Mouse (Mus musculus): ENCODE results near the gene Triobp. TPM values are rescaled to one million over a fixed set of nuclear protein-coding genes. Genes with fewer than 3 reads are reported as not detected.

Gene Triobp
- polyA plus RNA-seq, 1 experiment from 2014 or later = 35.4 TPM

GRCm38 (mm10) chr15:78930192-78930706, 17.3 kb upstream of the Triobp start:
- Histone ChIP-seq H3K9me3 (ENCODE audit: control insufficient read depth, low read length) (no peaks in the 10 kb centered on the region), H3K4me2 (ENCODE audit: low read depth, low read length) (no peak overlapping the region)

GRCm38 (mm10) chr15:78930801-78931426, 16.6 kb upstream of the Triobp start:
- Histone ChIP-seq H3K9ac (replicated peaks; ENCODE audit: low read depth, low read length) (no peak overlapping the region), H3K4me1 (ENCODE audit: control insufficient read depth, insufficient read depth, low read length) (peaks cover 11% of the 10 kb centered on the region), H3K27ac (ENCODE audit: low read depth, low read length) (no peak overlapping the region), H3K4me2 (ENCODE audit: low read depth, low read length) (no peak overlapping the region), H3K9me3 (ENCODE audit: control insufficient read depth, low read length) (no peaks in the 10 kb centered on the region), H3K27me3 (ENCODE audit: control insufficient read depth, insufficient read depth, low read length) (no peaks in the 10 kb centered on the region), H3K36me3 (ENCODE audit: control insufficient read depth, insufficient read depth, low read length) (no peaks in the 10 kb centered on the region), H3K4me3 (ENCODE audit: low read depth, low read length) (no peak overlapping the region)
- 92% methylated on average over 7 of the region's 7 CpGs for WGBS
- no peak for ATAC-seq (ENCODE audit: low read depth)

More at GRCm38 (mm10) chr15:78930192-78930706, 17.3 kb upstream of the Triobp start:
- no peak overlapping the region for H3K27ac ChIP-seq (ENCODE audit: low read depth, low read length)
- no peak overlapping the region for H3K4me3 ChIP-seq (ENCODE audit: low read depth, low read length)
- WGBS = 93% methylated on average over 6 of the region's 6 CpGs
- no peak overlapping the region for H3K9ac ChIP-seq (replicated peaks; ENCODE audit: low read depth, low read length)
- no peaks in the 10 kb centered on the region for H3K27me3 ChIP-seq (ENCODE audit: control insufficient read depth, insufficient read depth, low read length)
- peaks cover 8% of the 10 kb centered on the region; the same call in 1 of the 2 replicates for H3K4me1 ChIP-seq (ENCODE audit: control insufficient read depth, insufficient read depth, low read length)
- no peak for ATAC-seq (ENCODE audit: low read depth)
- no peaks in the 10 kb centered on the region for H3K36me3 ChIP-seq (ENCODE audit: control insufficient read depth, insufficient read depth, low read length)

GRCm38 (mm10) chr15:78931577-78931976, 15.9 kb upstream of the Triobp start:
- ATAC-seq (ENCODE audit: low read depth) = no peak
- 19% methylated on average over 3 of the region's 3 CpGs for WGBS
- Histone ChIP-seq H3K4me3 (ENCODE audit: low read depth, low read length) (no peak overlapping the region), H3K27ac (ENCODE audit: low read depth, low read length) (no peak overlapping the region), H3K4me2 (ENCODE audit: low read depth, low read length) (no peak overlapping the region), H3K4me1 (ENCODE audit: control insufficient read depth, insufficient read depth, low read length) (peaks cover 12% of the 10 kb centered on the region), H3K9ac (replicated peaks; ENCODE audit: low read depth, low read length) (no peak overlapping the region), H3K36me3 (ENCODE audit: control insufficient read depth, insufficient read depth, low read length) (no peaks in the 10 kb centered on the region), H3K27me3 (ENCODE audit: control insufficient read depth, insufficient read depth, low read length) (no peaks in the 10 kb centered on the region), H3K9me3 (ENCODE audit: control insufficient read depth, low read length) (no peaks in the 10 kb centered on the region)

GRCm38 (mm10) chr15:78934784-78935320, 12.7 kb upstream of the Triobp start, which contains the start of gene Nol12:
Nol12 (plus strand) TSS chr15:78934933.
- no peaks in the 10 kb centered on the region for H3K9me3 ChIP-seq (ENCODE audit: control insufficient read depth, low read length)
- H3K4me2 ChIP-seq (ENCODE audit: low read depth, low read length) = peak within 1 kb of the TSS; percentile 73
- peak within 1 kb of the TSS; percentile 80 for H3K27ac ChIP-seq (ENCODE audit: low read depth, low read length)
- no peaks in the 10 kb centered on the region for H3K27me3 ChIP-seq (ENCODE audit: control insufficient read depth, insufficient read depth, low read length)
- under 1% methylated on average over 41 of the region's 42 CpGs for WGBS
- peak within 1 kb of the TSS; percentile 51 for H3K4me3 ChIP-seq (ENCODE audit: low read depth, low read length)
- peak within 1 kb of the TSS; percentile 68 for H3K9ac ChIP-seq (replicated peaks; ENCODE audit: low read depth, low read length)
- peaks cover 12% of the 10 kb centered on the region for H3K4me1 ChIP-seq (ENCODE audit: control insufficient read depth, insufficient read depth, low read length)
- H3K36me3 ChIP-seq (ENCODE audit: control insufficient read depth, insufficient read depth, low read length) = peaks cover 13% of the 10 kb centered on the region
- peak; percentile 91 for ATAC-seq (ENCODE audit: low read depth)

GRCm38 (mm10) chr15:78936403-78936802, 11.1 kb upstream of the Triobp start:
- no peaks in the 10 kb centered on the region for H3K9me3 ChIP-seq (ENCODE audit: control insufficient read depth, low read length)
- no peaks in the 10 kb centered on the region for H3K27me3 ChIP-seq (ENCODE audit: control insufficient read depth, insufficient read depth, low read length)
- WGBS = 94% methylated on average over 12 of the region's 12 CpGs
- no peak overlapping the region for H3K4me2 ChIP-seq (ENCODE audit: low read depth, low read length)
- H3K4me3 ChIP-seq (ENCODE audit: low read depth, low read length) = no peak overlapping the region
- H3K36me3 ChIP-seq (ENCODE audit: control insufficient read depth, insufficient read depth, low read length) = peaks cover 27% of the 10 kb centered on the region
- no peak for ATAC-seq (ENCODE audit: low read depth)
- H3K4me1 ChIP-seq (ENCODE audit: control insufficient read depth, insufficient read depth, low read length) = peaks cover 12% of the 10 kb centered on the region
- no peak overlapping the region for H3K9ac ChIP-seq (replicated peaks; ENCODE audit: low read depth, low read length)
- H3K27ac ChIP-seq (ENCODE audit: low read depth, low read length) = no peak overlapping the region

GRCm38 (mm10) chr15:78937311-78937710, 10.2 kb upstream of the Triobp start:
- no peaks in the 10 kb centered on the region for H3K9me3 ChIP-seq (ENCODE audit: control insufficient read depth, low read length)
- no peak overlapping the region for H3K27ac ChIP-seq (ENCODE audit: low read depth, low read length)
- 89% methylated on average over 10 of the region's 10 CpGs for WGBS
- no peak for ATAC-seq (ENCODE audit: low read depth)
- H3K27me3 ChIP-seq (ENCODE audit: control insufficient read depth, insufficient read depth, low read length) = no peaks in the 10 kb centered on the region
- H3K36me3 ChIP-seq (ENCODE audit: control insufficient read depth, insufficient read depth, low read length) = peaks cover 27% of the 10 kb centered on the region
- peaks cover 12% of the 10 kb centered on the region for H3K4me1 ChIP-seq (ENCODE audit: control insufficient read depth, insufficient read depth, low read length)
- H3K4me2 ChIP-seq (ENCODE audit: low read depth, low read length) = no peak overlapping the region
- H3K4me3 ChIP-seq (ENCODE audit: low read depth, low read length) = no peak overlapping the region
- H3K9ac ChIP-seq (replicated peaks; ENCODE audit: low read depth, low read length) = 0 out of 2 replicates have a peak overlapping the region, but pooled peaks have one; percentile 21

- Histone ChIP-seq H3K9ac (replicated peaks; ENCODE audit: low read depth, low read length) (no peak overlapping the region), H3K27me3 (ENCODE audit: control insufficient read depth, insufficient read depth, low read length) (no peaks in the 10 kb centered on the region), H3K9me3 (ENCODE audit: control insufficient read depth, low read length) (no peaks in the 10 kb centered on the region), H3K27ac (ENCODE audit: low read depth, low read length) (no peak overlapping the region), H3K4me2 (ENCODE audit: low read depth, low read length) (no peak overlapping the region), H3K36me3 (ENCODE audit: control insufficient read depth, insufficient read depth, low read length) (peaks cover 27% of the 10 kb centered on the region), H3K4me3 (ENCODE audit: low read depth, low read length) (no peak overlapping the region), H3K4me1 (ENCODE audit: control insufficient read depth, insufficient read depth, low read length) (peaks cover 12% of the 10 kb centered on the region)
- ATAC-seq (ENCODE audit: low read depth) = no peak
- WGBS = 79% methylated on average over 2 of the region's 2 CpGs
Measured at GRCm38 (mm10) chr15:78937963-78938362, 9.6 kb upstream of the Triobp start.

GRCm38 (mm10) chr15:78940325-78940724, 7.2 kb upstream of the Triobp start:
- no peak for ATAC-seq (ENCODE audit: low read depth)
- no peaks in the 10 kb centered on the region for H3K9me3 ChIP-seq (ENCODE audit: control insufficient read depth, low read length)
- peaks cover 12% of the 10 kb centered on the region for H3K4me1 ChIP-seq (ENCODE audit: control insufficient read depth, insufficient read depth, low read length)
- no peak overlapping the region for H3K9ac ChIP-seq (replicated peaks; ENCODE audit: low read depth, low read length)
- WGBS = 94% methylated on average over 13 of the region's 13 CpGs
- no peak overlapping the region for H3K4me3 ChIP-seq (ENCODE audit: low read depth, low read length)
- H3K27me3 ChIP-seq (ENCODE audit: control insufficient read depth, insufficient read depth, low read length) = no peaks in the 10 kb centered on the region
- H3K36me3 ChIP-seq (ENCODE audit: control insufficient read depth, insufficient read depth, low read length) = peaks cover 27% of the 10 kb centered on the region
- H3K4me2 ChIP-seq (ENCODE audit: low read depth, low read length) = no peak overlapping the region
- no peak overlapping the region for H3K27ac ChIP-seq (ENCODE audit: low read depth, low read length)

GRCm38 (mm10) chr15:78942663-78943062, 4.9 kb upstream of the Triobp start:
- Histone ChIP-seq H3K9ac (replicated peaks; ENCODE audit: low read depth, low read length) (peak overlapping the region; percentile 8; the same call in 1 of the 2 replicates), H3K4me1 (ENCODE audit: control insufficient read depth, insufficient read depth, low read length) (peaks cover 2% of the 10 kb centered on the region; the same call in 1 of the 2 replicates), H3K4me3 (ENCODE audit: low read depth, low read length) (0 out of 2 replicates have a peak overlapping the region, but pooled peaks have one; percentile 15), H3K27me3 (ENCODE audit: control insufficient read depth, insufficient read depth, low read length) (no peaks in the 10 kb centered on the region), H3K9me3 (ENCODE audit: control insufficient read depth, low read length) (no peaks in the 10 kb centered on the region), H3K36me3 (ENCODE audit: control insufficient read depth, insufficient read depth, low read length) (peaks cover 25% of the 10 kb centered on the region), H3K4me2 (ENCODE audit: low read depth, low read length) (peak overlapping the region; percentile 36), H3K27ac (ENCODE audit: low read depth, low read length) (peak overlapping the region; percentile 45; the same call in 1 of the 2 replicates)
- ATAC-seq (ENCODE audit: low read depth) = peak; percentile 60
- under 1% methylated on average over 9 of the region's 9 CpGs for WGBS

Data from neural tube, embryonic 14.5 days (tissue).